Mouse (Mus musculus): ENCODE data around the gene Gnb1. TPM values are rescaled to one million over a fixed set of nuclear protein-coding genes. Genes with fewer than 3 reads are reported as not detected.

Gnb1 gene
- polyA plus RNA-seq (2015; fragmentation: Nextera tagmentation; extraction: Ambion mirVana), result 445 and 452 TPM in 2 replicates

- peak within 1 kb of the TSS; percentile 94 for H3K27ac ChIP-seq (ENCODE audit: low read length)
- WGBS, result 0% methylated on average over 39 of the region's 60 CpGs
- peaks cover 40% of the 10 kb centered on the region for H3K4me1 ChIP-seq (ENCODE audit: insufficient read depth, low read depth, low read length)
- H3K9ac ChIP-seq (replicated peaks; ENCODE audit: low read depth), result peak within 1 kb of the TSS; percentile 99
- ATAC-seq, result peak; percentile 78
- no peaks in the 10 kb centered on the region for H3K27me3 ChIP-seq (replicated peaks; ENCODE audit: insufficient read depth, low read length)
- peak; percentile 86 for DNase-seq (ENCODE audit: low spot score)
- no peaks in the 10 kb centered on the region for H3K9me3 ChIP-seq (ENCODE audit: low read length)
- no peak for TF ChIP-seq EP300 (IDR thresholded peaks at IDR 0.05)
- peak; percentile 52 for TF ChIP-seq CTCF (IDR thresholded peaks at IDR 0.05)
- H3K4me2 ChIP-seq (replicated peaks; ENCODE audit: low read depth, low read length), result peak within 1 kb of the TSS; percentile 80
- H3K4me3 ChIP-seq (ENCODE audit: low read depth, low read length), result peak within 1 kb of the TSS; percentile 99
- H3K36me3 ChIP-seq (ENCODE audit: insufficient read depth, low read length), result no peaks in the 10 kb centered on the region
Observed at GRCm38 (mm10) chr4:155490990-155491504, at the start of gene Gnb1. TSS of gene Gnb1 (plus strand) at chr4:155491361.

- H3K27me3 ChIP-seq (replicated peaks; ENCODE audit: insufficient read depth, low read length), result no peaks in the 10 kb centered on the region
- H3K9ac ChIP-seq (replicated peaks; ENCODE audit: low read depth), result no peak overlapping the region
- H3K27ac ChIP-seq (ENCODE audit: low read length), result no peak overlapping the region
- DNase-seq (ENCODE audit: low spot score) (no peak), ATAC-seq (no peak)
- no peaks in the 10 kb centered on the region for H3K36me3 ChIP-seq (ENCODE audit: insufficient read depth, low read length)
- H3K4me3 ChIP-seq (ENCODE audit: low read depth, low read length), result no peak overlapping the region
- H3K4me1 ChIP-seq (ENCODE audit: insufficient read depth, low read depth, low read length), result no peaks in the 10 kb centered on the region
- H3K9me3 ChIP-seq (ENCODE audit: low read length), result no peaks in the 10 kb centered on the region
- WGBS, result 58% methylated on average over 3 of the region's 3 CpGs
- no peak overlapping the region for H3K4me2 ChIP-seq (replicated peaks; ENCODE audit: low read depth, low read length)
- TF ChIP-seq EP300 (IDR thresholded peaks at IDR 0.05) (no peak), CTCF (IDR thresholded peaks at IDR 0.05) (no peak)
Observed at GRCm38 (mm10) chr4:155442808-155443207, 48.4 kb upstream of the Gnb1 start.

GRCm38 (mm10) chr4:155451597-155451996 is 39.6 kb upstream of the Gnb1 start:
- ATAC-seq (no peak), DNase-seq (ENCODE audit: low spot score) (no peak)
- 35% methylated on average over 10 of the region's 10 CpGs for whole genome bisulfite sequencing
- H3K4me2 ChIP-seq (replicated peaks; ENCODE audit: low read depth, low read length), result no peak overlapping the region
- no peak overlapping the region for H3K9ac ChIP-seq (replicated peaks; ENCODE audit: low read depth)
- H3K4me1 ChIP-seq (ENCODE audit: insufficient read depth, low read depth, low read length), result no peaks in the 10 kb centered on the region
- TF ChIP-seq EP300 (IDR thresholded peaks at IDR 0.05) (no peak), CTCF (IDR thresholded peaks at IDR 0.05) (no peak)
- H3K27me3 ChIP-seq (replicated peaks; ENCODE audit: insufficient read depth, low read length), result no peaks in the 10 kb centered on the region
- H3K4me3 ChIP-seq (ENCODE audit: low read depth, low read length), result no peak overlapping the region
- no peaks in the 10 kb centered on the region for H3K36me3 ChIP-seq (ENCODE audit: insufficient read depth, low read length)
- H3K27ac ChIP-seq (ENCODE audit: low read length), result no peak overlapping the region
- H3K9me3 ChIP-seq (ENCODE audit: low read length), result no peaks in the 10 kb centered on the region

- TF ChIP-seq EP300 (IDR thresholded peaks at IDR 0.05), result no peak
- TF ChIP-seq CTCF (IDR thresholded peaks at IDR 0.05), result no peak
- Histone ChIP-seq H3K27me3 (replicated peaks; ENCODE audit: insufficient read depth, low read length) (no peaks in the 10 kb centered on the region), H3K4me2 (replicated peaks; ENCODE audit: low read depth, low read length) (no peak overlapping the region), H3K27ac (ENCODE audit: low read length) (no peak overlapping the region), H3K36me3 (ENCODE audit: insufficient read depth, low read length) (no peaks in the 10 kb centered on the region), H3K9ac (replicated peaks; ENCODE audit: low read depth) (no peak overlapping the region), H3K9me3 (ENCODE audit: low read length) (no peaks in the 10 kb centered on the region), H3K4me3 (ENCODE audit: low read depth, low read length) (no peak overlapping the region), H3K4me1 (ENCODE audit: insufficient read depth, low read depth, low read length) (no peaks in the 10 kb centered on the region)
- DNase-seq (ENCODE audit: low spot score) (no peak), ATAC-seq (no peak)
- 80% methylated on average over 5 of the region's 5 CpGs for WGBS
Observed at GRCm38 (mm10) chr4:155458575-155458974, 32.6 kb upstream of the Gnb1 start.

- Histone ChIP-seq H3K4me3 (ENCODE audit: low read depth, low read length) (no peak overlapping the region), H3K9me3 (ENCODE audit: low read length) (no peaks in the 10 kb centered on the region), H3K36me3 (ENCODE audit: insufficient read depth, low read length) (no peaks in the 10 kb centered on the region), H3K4me2 (replicated peaks; ENCODE audit: low read depth, low read length) (no peak overlapping the region), H3K27ac (ENCODE audit: low read length) (no peak overlapping the region), H3K9ac (replicated peaks; ENCODE audit: low read depth) (no peak overlapping the region), H3K4me1 (ENCODE audit: insufficient read depth, low read depth, low read length) (no peaks in the 10 kb centered on the region), H3K27me3 (replicated peaks; ENCODE audit: insufficient read depth, low read length) (no peaks in the 10 kb centered on the region)
- 74% methylated on average over 13 of the region's 13 CpGs for WGBS
- TF ChIP-seq CTCF (IDR thresholded peaks at IDR 0.05) (no peak), EP300 (IDR thresholded peaks at IDR 0.05) (no peak)
- no peak for DNase-seq (ENCODE audit: low spot score)
- no peak for ATAC-seq
Observed at GRCm38 (mm10) chr4:155463050-155463449, 28.1 kb upstream of the Gnb1 start.

- Histone ChIP-seq H3K9me3 (ENCODE audit: low read length) (no peaks in the 10 kb centered on the region), H3K27me3 (replicated peaks; ENCODE audit: insufficient read depth, low read length) (no peaks in the 10 kb centered on the region), H3K4me1 (ENCODE audit: insufficient read depth, low read depth, low read length) (no peaks in the 10 kb centered on the region), H3K9ac (replicated peaks; ENCODE audit: low read depth) (no peak overlapping the region), H3K4me3 (ENCODE audit: low read depth, low read length) (no peak overlapping the region), H3K4me2 (replicated peaks; ENCODE audit: low read depth, low read length) (no peak overlapping the region), H3K27ac (ENCODE audit: low read length) (no peak overlapping the region), H3K36me3 (ENCODE audit: insufficient read depth, low read length) (no peaks in the 10 kb centered on the region)
- WGBS, result 85% methylated on average over 6 of the region's 6 CpGs
- TF ChIP-seq EP300 (IDR thresholded peaks at IDR 0.05), result no peak
- ATAC-seq, result no peak
- DNase-seq (ENCODE audit: low spot score), result no peak
Observed at GRCm38 (mm10) chr4:155463611-155464010, 27.6 kb upstream of the Gnb1 start.

- H3K27me3 ChIP-seq (replicated peaks; ENCODE audit: insufficient read depth, low read length), result no peaks in the 10 kb centered on the region
Observed at GRCm38 (mm10) chr4:155464061-155464460, 27.1 kb upstream of the Gnb1 start.

More at GRCm38 (mm10) chr4:155464061-155464460, 27.1 kb upstream of the Gnb1 start:
- H3K36me3 ChIP-seq (ENCODE audit: insufficient read depth, low read length), result no peaks in the 10 kb centered on the region
- no peak overlapping the region for H3K4me2 ChIP-seq (replicated peaks; ENCODE audit: low read depth, low read length)
- peaks cover 2% of the 10 kb centered on the region; the same call in 1 of the 2 replicates for H3K4me1 ChIP-seq (ENCODE audit: insufficient read depth, low read depth, low read length)
- H3K9me3 ChIP-seq (ENCODE audit: low read length), result no peaks in the 10 kb centered on the region
- no peak overlapping the region for H3K9ac ChIP-seq (replicated peaks; ENCODE audit: low read depth)
- no peak for DNase-seq (ENCODE audit: low spot score)
- no peak for TF ChIP-seq CTCF (IDR thresholded peaks at IDR 0.05)
- no peak for TF ChIP-seq EP300 (IDR thresholded peaks at IDR 0.05)
- ATAC-seq, result no peak
- H3K27ac ChIP-seq (ENCODE audit: low read length), result no peak overlapping the region
- H3K4me3 ChIP-seq (ENCODE audit: low read depth, low read length), result no peak overlapping the region
- 80% methylated on average over 4 of the region's 4 CpGs for WGBS

All from lung, postnatal 0 days (tissue).